Mouse (Mus musculus) olfactory bulb, adult 2 months (tissue): ENCODE data around the gene Zfp866.

ENCODE experiments used
- CTCF ChIP-seq: fragments of 200-500 bp; IDR thresholded peaks from 2 replicates; pipeline ENCODE4 v1.5.1; 2012; ENCODE audit warnings: low read depth, mild to moderate bottlenecking, low read length, moderate library complexity; ENCODE audit not compliant: insufficient read depth
- POLR2A ChIP-seq: fragments of 200-500 bp; IDR thresholded peaks from 2 replicates; pipeline ENCODE4 v1.6.1; 2012; ENCODE audit warnings: mild to moderate bottlenecking, low read depth, low read length, moderate library complexity; ENCODE audit not compliant: insufficient read depth

GRCm38 (mm10) chr8:69837057-69837682 is 46.2 kb upstream of the Zfp866 start:
- TF ChIP-seq CTCF (no peak), POLR2A (no peak)
